Mouse (Mus musculus) midbrain, embryonic 10.5 days (tissue): ENCODE results near the gene Pkdrej. TPM values are rescaled to one million over a fixed set of nuclear protein-coding genes. Genes with fewer than 3 reads are reported as not detected.
"Not testable (repeated sequence)": the region's sequence is repeated elsewhere in the genome, so short reads cannot be mapped to it uniquely, and the experiment has no call there.

Source experiments
- DNase-seq: peaks from one replicate; pipeline ENCODE4 v3.0.0-alpha.2; 2017; ENCODE audit warnings: low spot score
- H3K27ac ChIP-seq: fragments of 300-500 bp; sonication (generic); replicated peaks from 2 replicates; pipeline ENCODE4 v1.5.1; 2016; ENCODE audit warnings: mild to moderate bottlenecking
- H3K27me3 ChIP-seq: fragments of 300-500 bp; sonication (generic); 2 replicates; pipeline ENCODE4 v1.6.1; 2016; ENCODE audit warnings: low read depth, mild to moderate bottlenecking; ENCODE audit not compliant: poor library complexity, severe bottlenecking
- H3K36me3 ChIP-seq: fragments of 300-500 bp; sonication (generic); 2 replicates; pipeline ENCODE4 v1.6.1; 2016; ENCODE audit warnings: mild to moderate bottlenecking, moderate library complexity
- H3K4me1 ChIP-seq: fragments of 300-500 bp; sonication (generic); 2 replicates; pipeline ENCODE4 v1.6.1; 2016
- H3K4me3 ChIP-seq: fragments of 300-500 bp; sonication (generic); 2 replicates; pipeline ENCODE4 v1.5.1; 2016; ENCODE audit warnings: mild to moderate bottlenecking, moderate library complexity
- H3K9me3 ChIP-seq: fragments of 300-500 bp; sonication (generic); replicated peaks from 2 replicates; pipeline ENCODE4 v1.6.1; 2016; ENCODE audit warnings: mild to moderate bottlenecking
- WGBS: fragments of 180-500 bp; shearing (Covaris S2); methylation state at CpG from one replicate; pipeline ENCODE4 v1.1.7; 2016; 5-methylcytosine and 5-hydroxymethylcytosine counted together
- polyA plus RNA-seq: library from polyadenylated mRNA; unstranded; fragments of >200 nt; fragmentation: Nextera tagmentation; extraction: Ambion mirVana; gene quantifications from 2 replicates; pipeline ENCODE4 v1.2.1, GENCODE M21; 2016

Pkdrej gene
- polyA plus RNA-seq, 1 experiment from 2014 or later, result not detected

DNA sequence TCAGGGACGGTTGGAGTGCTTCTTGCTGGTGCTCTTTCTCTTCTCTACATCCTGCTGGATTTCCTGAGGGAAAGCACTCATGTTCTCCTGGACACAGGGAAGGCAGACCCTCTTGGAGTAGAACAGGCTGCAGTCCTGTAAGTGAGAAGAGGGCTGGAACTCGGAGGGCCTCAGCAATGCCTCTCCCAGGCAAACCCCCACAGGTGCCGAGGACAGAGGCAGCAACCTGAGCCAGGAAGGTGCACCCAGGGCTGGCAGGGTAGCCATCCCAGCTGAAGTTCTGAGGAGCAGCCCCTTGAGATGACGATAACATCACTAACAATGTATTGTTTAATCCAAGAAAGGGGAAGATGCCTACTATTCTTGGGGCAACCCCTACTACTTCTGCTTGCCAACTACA is 14.1 kb downstream of the Pkdrej start:
- Histone ChIP-seq H3K4me1 (peaks cover 27% of the 10 kb centered on the region), H3K27ac (no peak overlapping the region), H3K4me3 (no peak overlapping the region), H3K36me3 (no peaks in the 10 kb centered on the region), H3K27me3 (no peaks in the 10 kb centered on the region), H3K9me3 (no peaks in the 10 kb centered on the region)
- 79% methylated on average over 4 of the region's 4 CpGs for WGBS
- no peak for DNase-seq

DNA sequence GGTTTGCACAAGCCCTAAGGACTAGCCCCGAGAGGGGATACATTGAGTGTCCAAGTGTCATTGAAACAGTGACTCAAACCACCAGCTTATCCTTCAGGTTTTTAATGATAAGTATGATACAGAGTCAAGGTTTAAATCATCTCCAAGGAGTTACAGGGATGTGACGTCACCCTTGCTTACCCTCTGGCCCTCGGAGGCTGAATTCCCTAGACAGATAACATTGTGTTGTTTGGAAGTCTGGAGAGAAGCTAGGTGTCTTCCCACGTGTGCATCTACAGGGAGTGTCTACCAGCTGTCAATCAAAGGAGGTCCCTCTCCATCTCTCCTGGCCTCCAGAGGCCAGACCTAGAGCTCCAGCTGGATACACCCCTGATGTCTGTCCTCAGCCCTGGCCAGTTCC is 14.6 kb downstream of the Pkdrej start:
- no peaks in the 10 kb centered on the region for H3K27me3 ChIP-seq
- no peak overlapping the region for H3K27ac ChIP-seq
- no peak overlapping the region for H3K4me3 ChIP-seq
- H3K36me3 ChIP-seq, result no peaks in the 10 kb centered on the region
- H3K9me3 ChIP-seq, result no peaks in the 10 kb centered on the region
- peaks cover 23% of the 10 kb centered on the region for H3K4me1 ChIP-seq
- DNase-seq, result no peak
- 81% methylated on average over 4 of the region's 4 CpGs for WGBS

- Histone ChIP-seq H3K36me3 (no peaks in the 10 kb centered on the region), H3K27me3 (no peaks in the 10 kb centered on the region), H3K4me3 (no peak overlapping the region), H3K27ac (no peak overlapping the region), H3K9me3 (no peaks in the 10 kb centered on the region), H3K4me1 (no peaks in the 10 kb centered on the region)
- no peak for DNase-seq
- 82% methylated on average over 2 of the region's 2 CpGs for WGBS
Observed at GRCm38 (mm10) chr15:85802931-85803330, 18.6 kb downstream of the Pkdrej start.

GRCm38 (mm10) chr15:85798676-85799075 is 22.9 kb downstream of the Pkdrej start:
- Histone ChIP-seq H3K36me3 (no peaks in the 10 kb centered on the region), H3K4me1 (no peaks in the 10 kb centered on the region), H3K27me3 (no peaks in the 10 kb centered on the region), H3K4me3 (no peak overlapping the region), H3K9me3 (no peaks in the 10 kb centered on the region), H3K27ac (no peak overlapping the region)
- DNase-seq, result no peak
- WGBS, result 91% methylated on average over 8 of the region's 8 CpGs

DNA sequence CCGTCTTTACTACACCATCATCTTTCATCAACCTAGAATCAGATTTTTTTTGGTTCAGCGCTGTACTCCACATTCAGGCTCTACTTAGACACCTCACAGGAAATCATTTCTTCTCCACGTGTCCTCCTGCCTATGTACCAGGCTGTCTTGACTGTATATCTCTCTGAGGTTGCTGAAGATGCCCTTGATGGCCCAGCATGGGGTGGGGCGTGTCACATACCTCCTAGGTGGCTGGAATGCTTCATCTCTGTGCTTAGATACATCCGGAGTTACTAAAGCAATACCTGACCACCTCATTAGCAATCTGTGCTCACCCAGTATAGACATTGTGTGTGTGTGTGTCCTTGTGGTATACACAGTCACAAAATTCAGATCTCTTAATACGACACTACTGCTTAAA is 26.0 kb downstream of the Pkdrej start:
- no peaks in the 10 kb centered on the region for H3K27me3 ChIP-seq
- WGBS, result 84% methylated on average over 6 of the region's 6 CpGs

DNA sequence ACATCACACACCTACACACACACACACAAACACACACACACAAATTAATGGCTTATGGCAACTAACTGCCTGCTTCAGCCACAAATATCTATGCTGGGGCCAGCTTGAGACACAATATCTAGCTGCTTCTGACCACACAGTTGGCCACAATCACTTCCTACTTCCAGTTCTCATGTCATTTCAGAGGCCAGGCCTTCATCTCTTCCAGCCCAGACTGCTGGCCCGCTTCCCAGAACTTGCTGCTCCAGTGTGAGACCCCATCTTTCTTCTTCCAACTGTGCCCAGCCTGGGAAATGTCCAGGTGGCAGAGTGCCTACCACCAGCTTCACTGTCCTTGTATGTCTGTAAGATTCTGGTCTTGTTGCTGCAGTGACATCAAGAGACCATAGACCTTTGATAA is 28.7 kb downstream of the Pkdrej start:
- H3K4me1 ChIP-seq, result no peaks in the 10 kb centered on the region
- no peaks in the 10 kb centered on the region for H3K36me3 ChIP-seq
- H3K27ac ChIP-seq, result no peak overlapping the region
- DNase-seq, result no peak
- WGBS, result 89% methylated on average over 1 of the region's 1 CpGs
- H3K9me3 ChIP-seq, result no peaks in the 10 kb centered on the region
- no peak overlapping the region for H3K4me3 ChIP-seq
- H3K27me3 ChIP-seq, result no peaks in the 10 kb centered on the region

More for the DNA sequence above, 26.0 kb downstream of the Pkdrej start:
- no peak overlapping the region for H3K4me3 ChIP-seq
- no peak for DNase-seq
- H3K9me3 ChIP-seq, result no peaks in the 10 kb centered on the region
- H3K27ac ChIP-seq, result no peak overlapping the region
- H3K4me1 ChIP-seq, result no peaks in the 10 kb centered on the region
- H3K36me3 ChIP-seq, result no peaks in the 10 kb centered on the region

DNA sequence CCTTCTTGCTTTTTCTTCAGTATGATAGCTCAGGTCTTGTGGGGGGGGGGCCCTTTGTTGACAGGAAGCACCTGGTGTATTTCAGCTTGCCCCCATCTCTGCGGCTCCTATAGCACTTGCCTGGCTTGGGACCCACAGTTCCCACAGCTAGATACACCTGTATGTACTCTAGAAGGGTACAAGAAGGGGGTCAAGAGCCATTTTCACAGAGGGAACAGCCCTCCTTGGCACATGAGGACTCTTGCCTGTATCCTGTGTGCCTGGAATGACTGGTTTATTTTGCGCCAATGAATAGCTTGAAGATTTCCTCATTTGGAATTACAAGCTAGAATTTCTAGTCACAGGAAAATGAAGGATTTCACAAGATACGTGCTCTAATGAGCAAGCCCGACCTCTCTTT is 30.1 kb downstream of the Pkdrej start:
- no peak for DNase-seq
- H3K9me3 ChIP-seq, result no peaks in the 10 kb centered on the region
- no peaks in the 10 kb centered on the region for H3K36me3 ChIP-seq
- H3K4me1 ChIP-seq, result no peaks in the 10 kb centered on the region
- no peaks in the 10 kb centered on the region for H3K27me3 ChIP-seq
- no peak overlapping the region for H3K4me3 ChIP-seq
- WGBS, result 87% methylated on average over 4 of the region's 4 CpGs
- no peak overlapping the region for H3K27ac ChIP-seq

DNA sequence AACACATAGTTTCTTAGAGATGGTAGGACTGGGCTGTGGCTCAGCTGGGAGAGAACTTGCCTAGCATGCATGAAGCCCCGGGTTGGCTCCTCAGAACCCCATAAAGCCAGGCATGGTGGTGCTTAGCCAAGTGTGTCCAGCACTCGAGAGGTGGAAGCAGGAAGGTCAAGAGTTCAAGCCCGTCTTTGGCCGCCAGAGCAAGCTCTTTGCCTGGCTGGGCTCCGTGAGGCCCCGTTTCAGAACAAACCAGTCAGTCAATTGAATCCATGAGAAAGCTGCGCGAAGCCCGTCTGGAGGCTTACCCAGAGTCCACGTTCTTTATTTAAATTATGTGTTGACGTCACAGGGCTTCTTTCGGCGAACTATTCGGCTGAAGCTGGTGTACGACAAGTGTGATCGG is 32.9 kb downstream of the Pkdrej start:
- H3K4me1 ChIP-seq, result no peaks in the 10 kb centered on the region
- WGBS, result 76% methylated on average over 16 of the region's 16 CpGs
- H3K9me3 ChIP-seq, result no peaks in the 10 kb centered on the region
- DNase-seq, result no peak
- H3K4me3 ChIP-seq, result no peak overlapping the region
- H3K27ac ChIP-seq, result no peak overlapping the region
- H3K36me3 ChIP-seq, result no peaks in the 10 kb centered on the region
- H3K27me3 ChIP-seq, result no peaks in the 10 kb centered on the region

DNA sequence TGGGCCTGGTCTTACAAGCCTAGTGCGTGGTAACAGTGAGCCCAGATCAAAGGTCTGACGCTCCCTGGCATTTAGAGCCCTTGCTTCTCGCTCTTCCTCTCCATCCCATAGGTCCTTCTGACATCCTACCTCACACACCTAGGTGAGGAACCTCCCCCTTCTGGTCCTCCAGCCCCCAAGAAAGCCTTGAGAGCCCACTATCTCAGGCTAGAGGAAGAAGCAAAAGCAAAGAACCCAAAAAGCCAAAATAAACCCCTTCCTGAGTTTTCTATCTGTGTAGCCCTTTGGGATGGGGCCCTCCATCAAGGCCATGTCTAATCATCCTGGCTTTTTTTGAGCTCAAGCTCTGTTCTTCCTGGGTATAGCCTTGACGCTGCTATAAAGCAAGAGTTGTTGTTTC is 33.5 kb downstream of the Pkdrej start:
- Histone ChIP-seq H3K4me1 (no peaks in the 10 kb centered on the region), H3K4me3 (no peak overlapping the region), H3K27me3 (no peaks in the 10 kb centered on the region), H3K9me3 (0 out of 2 replicates have a peak, but pooled peaks cover 2% of the 10 kb centered on the region), H3K36me3 (no peaks in the 10 kb centered on the region), H3K27ac (no peak overlapping the region)
- 93% methylated on average over 4 of the region's 4 CpGs for WGBS
- DNase-seq, result no peak

DNA sequence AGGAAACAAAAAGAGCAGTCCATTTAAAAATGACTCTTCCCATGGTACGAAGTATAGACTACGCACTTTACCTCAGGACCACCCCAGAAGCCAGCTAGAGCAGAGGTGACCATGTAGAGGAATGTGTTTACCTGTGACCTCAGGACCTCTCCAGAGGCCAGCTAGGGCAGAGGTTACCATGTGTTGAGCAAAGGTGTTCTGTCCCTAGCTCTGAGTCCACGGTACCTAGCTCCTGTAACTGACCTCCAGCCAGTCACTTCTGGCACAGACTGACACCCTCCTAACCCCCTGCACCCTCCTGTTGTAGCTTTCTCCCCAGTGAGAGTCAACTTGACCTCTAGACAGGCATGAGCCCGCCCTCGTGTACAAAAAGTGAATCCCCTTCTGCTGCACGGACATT is 34.1 kb downstream of the Pkdrej start:
- Histone ChIP-seq H3K27ac (no peak overlapping the region), H3K4me3 (no peak overlapping the region), H3K9me3 (0 out of 2 replicates have a peak, but pooled peaks cover 2% of the 10 kb centered on the region), H3K4me1 (no peaks in the 10 kb centered on the region), H3K36me3 (no peaks in the 10 kb centered on the region), H3K27me3 (no peaks in the 10 kb centered on the region)
- DNase-seq, result no peak
- WGBS, result 94% methylated on average over 6 of the region's 6 CpGs

- H3K36me3 ChIP-seq, result no peaks in the 10 kb centered on the region
- 83% methylated on average over 5 of the region's 5 CpGs for WGBS
Observed at GRCm38 (mm10) chr15:85786711-85787110, 34.8 kb downstream of the Pkdrej start.

GRCm38 (mm10) chr15:85784341-85784740 is 37.2 kb downstream of the Pkdrej start:
- 86% methylated on average over 3 of the region's 3 CpGs for WGBS
- no peak for DNase-seq
- Histone ChIP-seq H3K27me3 (no peaks in the 10 kb centered on the region), H3K9me3 (0 out of 2 replicates have a peak, but pooled peaks cover 2% of the 10 kb centered on the region), H3K27ac (no peak overlapping the region), H3K4me3 (no peak overlapping the region), H3K4me1 (no peaks in the 10 kb centered on the region), H3K36me3 (no peaks in the 10 kb centered on the region)

More at GRCm38 (mm10) chr15:85786711-85787110, 34.8 kb downstream of the Pkdrej start:
- Histone ChIP-seq H3K4me3 (no peak overlapping the region), H3K27ac (no peak overlapping the region), H3K4me1 (no peaks in the 10 kb centered on the region), H3K27me3 (no peaks in the 10 kb centered on the region), H3K9me3 (0 out of 2 replicates have a peak, but pooled peaks cover 2% of the 10 kb centered on the region)
- DNase-seq, result no peak

DNA sequence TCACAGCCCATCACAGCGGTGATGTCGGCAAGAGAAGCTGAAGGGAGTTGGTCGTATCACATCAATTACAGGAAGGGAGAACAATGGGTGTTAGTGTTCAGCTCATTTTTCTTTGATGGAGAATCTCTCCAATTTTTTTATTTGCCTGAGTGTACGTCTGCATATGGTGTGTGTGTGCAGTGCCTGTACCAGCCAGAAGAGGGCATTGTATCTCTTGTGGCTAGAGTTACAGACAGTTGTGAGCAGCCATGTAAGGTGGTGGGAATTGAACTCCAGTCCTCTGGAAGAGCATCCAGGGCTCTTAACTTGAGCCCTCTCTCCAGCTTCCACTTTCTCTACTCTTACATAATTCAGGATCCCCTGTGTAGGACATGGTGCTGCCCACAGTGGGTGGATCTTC is 38.4 kb downstream of the Pkdrej start:
- WGBS, result 91% methylated on average over 4 of the region's 4 CpGs
- H3K4me1 ChIP-seq, result no peaks in the 10 kb centered on the region
- no peak for DNase-seq
- H3K9me3 ChIP-seq, result 0 out of 2 replicates have a peak, but pooled peaks cover 2% of the 10 kb centered on the region
- H3K4me3 ChIP-seq, result no peak overlapping the region
- no peak overlapping the region for H3K27ac ChIP-seq
- no peaks in the 10 kb centered on the region for H3K27me3 ChIP-seq
- H3K36me3 ChIP-seq, result no peaks in the 10 kb centered on the region

DNA sequence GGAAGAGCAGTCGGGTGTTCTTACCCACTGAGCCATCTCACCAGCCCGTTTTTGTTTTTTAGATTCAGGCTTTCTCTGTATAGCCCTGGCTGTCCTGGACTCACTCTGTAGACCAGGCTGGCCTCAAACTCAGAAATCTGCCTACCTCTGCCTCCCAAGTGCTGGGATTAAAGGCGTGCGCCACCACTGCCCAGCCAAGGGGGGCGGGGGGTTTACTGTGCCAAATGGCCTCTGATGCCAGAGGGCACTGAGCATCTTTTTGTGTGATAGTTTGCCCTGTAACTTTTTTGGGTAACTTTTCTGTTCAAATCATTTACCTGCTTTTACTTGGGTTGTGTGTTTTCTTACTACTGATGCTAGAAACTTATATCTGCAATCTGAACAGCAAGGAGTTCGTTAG is 42.6 kb downstream of the Pkdrej start:
- DNase-seq, H3K4me3 ChIP-seq, H3K36me3 ChIP-seq, H3K27ac ChIP-seq, H3K27me3 ChIP-seq, H3K4me1 ChIP-seq, H3K9me3 ChIP-seq: not testable (repeated sequence)
- 83% methylated on average over 6 of the region's 6 CpGs for WGBS
